ENCODE assay signal across 14 mouse cellular contexts in the genomic region with DNA sequence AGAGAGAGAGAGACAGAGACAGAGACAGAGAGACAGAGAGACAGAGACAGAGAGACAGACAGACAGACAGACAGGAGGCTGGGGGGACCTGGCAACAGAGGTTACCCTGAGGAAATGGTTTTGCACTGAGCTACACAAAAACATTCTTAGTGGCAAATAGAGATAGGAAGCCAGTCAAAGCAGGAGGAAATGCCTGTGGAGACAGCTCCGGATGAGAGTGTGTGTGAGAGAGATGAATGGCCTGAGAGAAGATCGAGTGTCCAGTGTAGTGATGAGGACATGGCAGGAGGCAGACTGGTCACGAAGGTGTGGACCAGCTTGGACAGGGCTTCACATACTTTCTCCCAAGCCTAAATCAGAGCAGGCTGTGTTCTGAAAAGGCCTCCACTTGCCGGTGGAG. TPM values are rescaled to one million over a fixed set of nuclear protein-coding genes. Genes with fewer than 3 reads are reported as not detected.
A peak's percentile ranks its signal among the peaks of the same experiment; 100 is the strongest.
DNase-seq lines count a peak whose midpoint lies in the region; ATAC-seq lines count a peak whose summit lies in the region.
"Had no signal": no experiment of that assay in that cellular context is flagged by ENCODE, and none has a peak within 500 bp of the region (broad histone marks: within the 10 kb centered on the region; RNA-seq: fewer than 3 reads in every experiment).

No protein-coding gene starts in this region.

- H3K4me2 ChIP-seq in intestine, embryonic 15.5 days (replicated peaks), result no peak overlapping the region
- no peak overlapping the region for H3K4me2 ChIP-seq in intestine, embryonic 16.5 days (ENCODE audit: low read depth, low read length)
- H3K4me2 ChIP-seq: forebrain, embryonic 15.5 days had no signal

- 71% methylated on average over 4 of the region's 4 CpGs for WGBS in intestine, embryonic 15.5 days
- 71% methylated on average over 4 of the region's 4 CpGs for WGBS in intestine, embryonic 16.5 days

- no peak for ATAC-seq in intestine, embryonic 15.5 days
- ATAC-seq in intestine, embryonic 16.5 days, result no peak
- ATAC-seq: forebrain, embryonic 15.5 days had no signal

- peak; percentile 92 for DNase-seq in heart, adult 11 months
- no peak for DNase-seq in heart, adult 8-10 months (ENCODE audit: low spot score)
- DNase-seq in lung, postnatal 10 days, result peak; percentile 42
- no peak for DNase-seq in lung, postnatal 4 days
- DNase-seq in induced T-regulatory cell, adult 2 months (ENCODE audit: low read depth), result peak; percentile 36
- DNase-seq in MN1 (ENCODE audit: low spot score), result no peak
- DNase-seq: cerebellum, postnatal 10 days; left cerebral cortex, postnatal 4 days; thymus, postnatal 36 days had no signal

- H3K27me3 ChIP-seq in intestine, embryonic 15.5 days (replicated peaks), result no peaks in the 10 kb centered on the region
- H3K27me3 ChIP-seq in intestine, embryonic 16.5 days (replicated peaks; ENCODE audit: control insufficient read depth, insufficient read depth, low read length), result no peaks in the 10 kb centered on the region
- H3K27me3 ChIP-seq: forebrain, embryonic 15.5 days had no signal

- H3K4me3 ChIP-seq in intestine, embryonic 15.5 days (replicated peaks), result no peak overlapping the region
- H3K4me3 ChIP-seq in intestine, embryonic 16.5 days (ENCODE audit: low read length), result no peak overlapping the region
- H3K4me3 ChIP-seq: erythroblast, embryonic 14.5 days; forebrain, embryonic 15.5 days had no signal

- peaks cover 27% of the 10 kb centered on the region for H3K4me1 ChIP-seq in intestine, embryonic 15.5 days (replicated peaks)
- H3K4me1 ChIP-seq in intestine, embryonic 16.5 days (ENCODE audit: control insufficient read depth, insufficient read depth, low read length), result peaks cover 54% of the 10 kb centered on the region

- H3K9me3 ChIP-seq in intestine, embryonic 15.5 days, result no peaks in the 10 kb centered on the region
- no peaks in the 10 kb centered on the region for H3K9me3 ChIP-seq in intestine, embryonic 16.5 days (ENCODE audit: control insufficient read depth, low read length)
- H3K9me3 ChIP-seq: forebrain, embryonic 15.5 days had no signal

- 0 out of 2 replicates have a peak overlapping the region, but pooled peaks have one; percentile 37 for H3K27ac ChIP-seq in intestine, embryonic 15.5 days
- H3K27ac ChIP-seq in intestine, embryonic 16.5 days (ENCODE audit: low read length), result no peak overlapping the region
- H3K27ac ChIP-seq: forebrain, embryonic 15.5 days; liver, embryonic 14.5 days had no signal

- H3K9ac ChIP-seq in intestine, embryonic 15.5 days, result no peak overlapping the region
- H3K9ac ChIP-seq in intestine, embryonic 16.5 days (ENCODE audit: low read depth, low read length), result no peak overlapping the region
- H3K9ac ChIP-seq: forebrain, embryonic 15.5 days; liver, embryonic 14.5 days had no signal

- no peaks in the 10 kb centered on the region for H3K36me3 ChIP-seq in intestine, embryonic 15.5 days
- no peaks in the 10 kb centered on the region for H3K36me3 ChIP-seq in intestine, embryonic 16.5 days (ENCODE audit: control insufficient read depth, insufficient read depth, low read length)
- H3K36me3 ChIP-seq: forebrain, embryonic 15.5 days had no signal

RNA-seq across cellular contexts. Expression of a gene that starts 20.2 kb away (rescaled TPM):
- total RNA-seq in heart, adult 8-10 months (2022), result 10 to 100 TPM in 2 of 4 experiments, 1 to 10 TPM in 2; 6.8 to 11.1 (median 9.0) TPM
- 16.6 and 17.9 TPM in 2 replicates for polyA plus RNA-seq in intestine, embryonic 15.5 days (2015; fragmentation: Nextera tagmentation; extraction: Ambion mirVana)
- 16.4 and 16.6 TPM in 2 replicates for polyA plus RNA-seq in intestine, embryonic 16.5 days (2015; fragmentation: Nextera tagmentation; extraction: Ambion mirVana)

Comparison
In these comparisons a context has a peak if more than half of its experiments do, and no peak if none do; other contexts are left out.
1. DNase-seq: peak in heart, adult 11 months (single experiment), lung, postnatal 10 days (single experiment) and induced T-regulatory cell, adult 2 months (single experiment); none in heart, adult 8-10 months (single experiment), lung, postnatal 4 days (0 of 2) and MN1 (single experiment).